Mouse (Mus musculus): ENCODE data around the gene Slco1a6. TPM values are rescaled to one million over a fixed set of nuclear protein-coding genes. Genes with fewer than 3 reads are reported as not detected.
"Not testable (repeated sequence)": the region's sequence is repeated elsewhere in the genome, so short reads cannot be mapped to it uniquely, and the experiment has no call there.

Gene Slco1a6
- polyA plus RNA-seq, 1 experiment from 2014 or later, result 36.5 TPM

GRCm38 (mm10) chr6:142200524-142200923 is 7.8 kb downstream of the Slco1a6 start:
- no peak overlapping the region for H3K4me3 ChIP-seq (replicated peaks; ENCODE audit: low read depth, low read length)
- H3K36me3 ChIP-seq (ENCODE audit: insufficient read depth, low read length), result no peaks in the 10 kb centered on the region
- H3K27me3 ChIP-seq (ENCODE audit: insufficient read depth, low read length), result no peaks in the 10 kb centered on the region
- H3K4me2 ChIP-seq (ENCODE audit: low read length), result no peak overlapping the region
- H3K4me1 ChIP-seq (replicated peaks; ENCODE audit: insufficient read depth, low read length), result no peaks in the 10 kb centered on the region
- no peak for ATAC-seq (replicated peaks; ENCODE audit: low FRiP score, low read depth)
- no peak for TF ChIP-seq CTCF (IDR thresholded peaks at IDR 0.05; ENCODE audit: low read depth)
- H3K9ac ChIP-seq (ENCODE audit: low read depth, low read length), result no peak overlapping the region
- DNase-seq (ENCODE audit: low spot score), result no peak
- H3K27ac ChIP-seq, result no peak overlapping the region
- H3K9me3 ChIP-seq (replicated peaks; ENCODE audit: low read length), result no peaks in the 10 kb centered on the region

- no peak for DNase-seq (ENCODE audit: low spot score)
- Histone ChIP-seq H3K27me3 (ENCODE audit: insufficient read depth, low read length) (no peaks in the 10 kb centered on the region), H3K36me3 (ENCODE audit: insufficient read depth, low read length) (no peaks in the 10 kb centered on the region), H3K4me2 (ENCODE audit: low read length) (no peak overlapping the region), H3K4me3 (replicated peaks; ENCODE audit: low read depth, low read length) (no peak overlapping the region), H3K9me3 (replicated peaks; ENCODE audit: low read length) (no peaks in the 10 kb centered on the region), H3K27ac (no peak overlapping the region), H3K9ac (ENCODE audit: low read depth, low read length) (no peak overlapping the region), H3K4me1 (replicated peaks; ENCODE audit: insufficient read depth, low read length) (no peaks in the 10 kb centered on the region)
- no peak for TF ChIP-seq CTCF (IDR thresholded peaks at IDR 0.05; ENCODE audit: low read depth)
- 80% methylated on average over 8 of the region's 8 CpGs for WGBS
- no peak for ATAC-seq (replicated peaks; ENCODE audit: low FRiP score, low read depth)
Measured at GRCm38 (mm10) chr6:142194245-142194644, 14.1 kb downstream of the Slco1a6 start.

GRCm38 (mm10) chr6:142191962-142192361 is 16.4 kb downstream of the Slco1a6 start:
- Histone ChIP-seq H3K9ac (ENCODE audit: low read depth, low read length) (no peak overlapping the region), H3K4me3 (replicated peaks; ENCODE audit: low read depth, low read length) (no peak overlapping the region), H3K36me3 (ENCODE audit: insufficient read depth, low read length) (no peaks in the 10 kb centered on the region), H3K27me3 (ENCODE audit: insufficient read depth, low read length) (no peaks in the 10 kb centered on the region), H3K27ac (no peak overlapping the region), H3K4me2 (ENCODE audit: low read length) (no peak overlapping the region), H3K9me3 (replicated peaks; ENCODE audit: low read length) (no peaks in the 10 kb centered on the region), H3K4me1 (replicated peaks; ENCODE audit: insufficient read depth, low read length) (no peaks in the 10 kb centered on the region)
- ATAC-seq (replicated peaks; ENCODE audit: low FRiP score, low read depth), result peak; percentile 61; the same call in 1 of the 2 replicates
- TF ChIP-seq CTCF (IDR thresholded peaks at IDR 0.05; ENCODE audit: low read depth), result no peak
- no peak for DNase-seq (ENCODE audit: low spot score)
- WGBS, result 75% methylated on average over 1 of the region's 1 CpGs

- no peaks in the 10 kb centered on the region for H3K36me3 ChIP-seq (ENCODE audit: insufficient read depth, low read length)
- 90% methylated on average over 3 of the region's 3 CpGs for WGBS
- H3K27me3 ChIP-seq (ENCODE audit: insufficient read depth, low read length), result no peaks in the 10 kb centered on the region
- ATAC-seq (replicated peaks; ENCODE audit: low FRiP score, low read depth) (no peak), DNase-seq (ENCODE audit: low spot score) (no peak)
- H3K4me1 ChIP-seq (replicated peaks; ENCODE audit: insufficient read depth, low read length), result no peaks in the 10 kb centered on the region
- H3K4me3 ChIP-seq (replicated peaks; ENCODE audit: low read depth, low read length), result no peak overlapping the region
- no peak overlapping the region for H3K9ac ChIP-seq (ENCODE audit: low read depth, low read length)
- H3K9me3 ChIP-seq (replicated peaks; ENCODE audit: low read length), result no peaks in the 10 kb centered on the region
- H3K27ac ChIP-seq, result no peak overlapping the region
- no peak for TF ChIP-seq CTCF (IDR thresholded peaks at IDR 0.05; ENCODE audit: low read depth)
- H3K4me2 ChIP-seq (ENCODE audit: low read length), result no peak overlapping the region
Measured at GRCm38 (mm10) chr6:142187426-142187825, 20.9 kb downstream of the Slco1a6 start.

- Histone ChIP-seq H3K4me3 (replicated peaks; ENCODE audit: low read depth, low read length) (no peak overlapping the region), H3K27ac (no peak overlapping the region), H3K36me3 (ENCODE audit: insufficient read depth, low read length) (no peaks in the 10 kb centered on the region), H3K4me1 (replicated peaks; ENCODE audit: insufficient read depth, low read length) (no peaks in the 10 kb centered on the region), H3K9me3 (replicated peaks; ENCODE audit: low read length) (no peaks in the 10 kb centered on the region), H3K4me2 (ENCODE audit: low read length) (no peak overlapping the region), H3K9ac (ENCODE audit: low read depth, low read length) (no peak overlapping the region), H3K27me3 (ENCODE audit: insufficient read depth, low read length) (no peaks in the 10 kb centered on the region)
- WGBS, result 80% methylated on average over 2 of the region's 2 CpGs
- TF ChIP-seq CTCF (IDR thresholded peaks at IDR 0.05; ENCODE audit: low read depth), result no peak
- ATAC-seq (replicated peaks; ENCODE audit: low FRiP score, low read depth) (no peak), DNase-seq (ENCODE audit: low spot score) (no peak)
Measured at GRCm38 (mm10) chr6:142185868-142186415, 22.4 kb downstream of the Slco1a6 start.

GRCm38 (mm10) chr6:142163406-142163805 is 44.9 kb downstream of the Slco1a6 start:
- Histone ChIP-seq H3K9ac (ENCODE audit: low read depth, low read length) (no peak overlapping the region), H3K9me3 (replicated peaks; ENCODE audit: low read length) (no peaks in the 10 kb centered on the region), H3K4me2 (ENCODE audit: low read length) (no peak overlapping the region), H3K36me3 (ENCODE audit: insufficient read depth, low read length) (no peaks in the 10 kb centered on the region), H3K4me1 (replicated peaks; ENCODE audit: insufficient read depth, low read length) (no peaks in the 10 kb centered on the region), H3K27ac (no peak overlapping the region), H3K27me3 (ENCODE audit: insufficient read depth, low read length) (no peaks in the 10 kb centered on the region), H3K4me3 (replicated peaks; ENCODE audit: low read depth, low read length) (no peak overlapping the region)
- no peak for TF ChIP-seq CTCF (IDR thresholded peaks at IDR 0.05; ENCODE audit: low read depth)
- no peak for ATAC-seq (replicated peaks; ENCODE audit: low FRiP score, low read depth)
- 80% methylated on average over 5 of the region's 5 CpGs for WGBS
- DNase-seq (ENCODE audit: low spot score), result no peak

GRCm38 (mm10) chr6:142161171-142161570 is 47.1 kb downstream of the Slco1a6 start:
- peak; percentile 12 for DNase-seq (ENCODE audit: low spot score)
- Histone ChIP-seq H3K4me1 (replicated peaks; ENCODE audit: insufficient read depth, low read length) (no peaks in the 10 kb centered on the region), H3K27me3 (ENCODE audit: insufficient read depth, low read length) (no peaks in the 10 kb centered on the region), H3K4me3 (replicated peaks; ENCODE audit: low read depth, low read length) (no peak overlapping the region), H3K9ac (ENCODE audit: low read depth, low read length) (no peak overlapping the region), H3K4me2 (ENCODE audit: low read length) (no peak overlapping the region), H3K9me3 (replicated peaks; ENCODE audit: low read length) (no peaks in the 10 kb centered on the region), H3K27ac (no peak overlapping the region), H3K36me3 (ENCODE audit: insufficient read depth, low read length) (no peaks in the 10 kb centered on the region)
- 86% methylated on average over 2 of the region's 2 CpGs for WGBS
- TF ChIP-seq CTCF (IDR thresholded peaks at IDR 0.05; ENCODE audit: low read depth), result no peak
- peak; percentile 83 for ATAC-seq (replicated peaks; ENCODE audit: low FRiP score, low read depth)

- DNase-seq (ENCODE audit: low spot score); H3K27ac ChIP-seq; H3K4me1 ChIP-seq (replicated peaks; ENCODE audit: insufficient read depth, low read length); H3K36me3 ChIP-seq (ENCODE audit: insufficient read depth, low read length); H3K4me3 ChIP-seq (replicated peaks; ENCODE audit: low read depth, low read length); H3K27me3 ChIP-seq (ENCODE audit: insufficient read depth, low read length); H3K9me3 ChIP-seq (replicated peaks; ENCODE audit: low read length); H3K9ac ChIP-seq (ENCODE audit: low read depth, low read length); ATAC-seq (replicated peaks; ENCODE audit: low FRiP score, low read depth); H3K4me2 ChIP-seq (ENCODE audit: low read length): not testable (repeated sequence)
- 92% methylated on average over 3 of the region's 10 CpGs for WGBS
Measured at GRCm38 (mm10) chr6:142154081-142154480, 54.2 kb downstream of the Slco1a6 start.

Data from kidney, postnatal 0 days (tissue).